21 mouse cellular contexts compared by ENCODE assay signal in genomic region chrX:101996726-101997125, GRCm38 (mm10).
DNase-seq lines count a peak whose midpoint lies in the region; TF ChIP-seq lines count a peak whose summit lies in the region.
"Had no signal": no experiment of that assay in that cellular context is flagged by ENCODE, and none has a peak within 500 bp of the region (broad histone marks: within the 10 kb centered on the region; RNA-seq: fewer than 3 reads in every experiment).

No protein-coding gene starts in this region.

- peak; percentile 12 for DNase-seq in gastrocnemius, postnatal 14 days
- no peak for DNase-seq in gastrocnemius, adult 18-20 months (ENCODE audit: low spot score)
- DNase-seq in NIH3T3 (ENCODE audit: low read depth): peak; percentile 52
- DNase-seq in frontal cortex, postnatal 25 days (ENCODE audit: low spot score in 2 of 2): no peak
- DNase-seq in adrenal gland, adult 8-10 months: no peak
- DNase-seq: adrenal gland, postnatal 10 days; adrenal gland, postnatal 25 days; B cell, adult 2 months; cerebellum, adult 11 months; cerebellum, adult 18-20 months; cerebellum, adult 8-10 months; cerebellum, adult 9-11 months; cerebellum, postnatal 14 days; cerebellum, postnatal 36 days; embryo, embryonic 11 days; forebrain, postnatal 0 days had no signal

- TF ChIP-seq CTCF in embryonic fibroblast, embryonic 13.5 days (IDR thresholded peaks at IDR 0.05; ENCODE audit: borderline replicate concordance, insufficient read depth, low read length): no peak

- 0 out of 2 replicates have a peak overlapping the region, but pooled peaks have one; percentile 25 for H3K27ac ChIP-seq in embryonic fibroblast, embryonic 13.5 days (ENCODE audit: insufficient read depth, low read length)
- H3K27ac ChIP-seq: embryonic facial prominence, embryonic 13.5 days; embryonic facial prominence, embryonic 15.5 days; forebrain, embryonic 13.5 days; forebrain, embryonic 15.5 days had no signal

- H3K4me3 ChIP-seq in embryonic fibroblast, embryonic 13.5 days (ENCODE audit: insufficient read depth, low read length): no peak overlapping the region
- H3K4me3 ChIP-seq: embryonic facial prominence, embryonic 13.5 days; embryonic facial prominence, embryonic 15.5 days; forebrain, embryonic 13.5 days; forebrain, embryonic 15.5 days had no signal

- no peaks in the 10 kb centered on the region; the same call in 1 of the 2 replicates for H3K4me1 ChIP-seq in embryonic fibroblast, embryonic 13.5 days (ENCODE audit: control insufficient read depth, insufficient read depth, low read length)

- TF ChIP-seq POLR2A in embryonic fibroblast, embryonic 13.5 days (IDR thresholded peaks at IDR 0.05; ENCODE audit: low read depth, low read length): no peak

- intact Hi-C loops in gastrocnemius, postnatal 14 days (cut with DNase I; ENCODE audit: low total_unique reads): no loop called here

Comparison
In these comparisons a context has a peak if more than half of its experiments do, and no peak if none do; other contexts are left out.
1. DNase-seq: peak in gastrocnemius, postnatal 14 days (single experiment) and NIH3T3 (single experiment); none in gastrocnemius, adult 18-20 months (single experiment), frontal cortex, postnatal 25 days (0 of 2) and adrenal gland, adult 8-10 months (single experiment).